Mouse (Mus musculus): ENCODE results near the gene Frs3.

DNA sequence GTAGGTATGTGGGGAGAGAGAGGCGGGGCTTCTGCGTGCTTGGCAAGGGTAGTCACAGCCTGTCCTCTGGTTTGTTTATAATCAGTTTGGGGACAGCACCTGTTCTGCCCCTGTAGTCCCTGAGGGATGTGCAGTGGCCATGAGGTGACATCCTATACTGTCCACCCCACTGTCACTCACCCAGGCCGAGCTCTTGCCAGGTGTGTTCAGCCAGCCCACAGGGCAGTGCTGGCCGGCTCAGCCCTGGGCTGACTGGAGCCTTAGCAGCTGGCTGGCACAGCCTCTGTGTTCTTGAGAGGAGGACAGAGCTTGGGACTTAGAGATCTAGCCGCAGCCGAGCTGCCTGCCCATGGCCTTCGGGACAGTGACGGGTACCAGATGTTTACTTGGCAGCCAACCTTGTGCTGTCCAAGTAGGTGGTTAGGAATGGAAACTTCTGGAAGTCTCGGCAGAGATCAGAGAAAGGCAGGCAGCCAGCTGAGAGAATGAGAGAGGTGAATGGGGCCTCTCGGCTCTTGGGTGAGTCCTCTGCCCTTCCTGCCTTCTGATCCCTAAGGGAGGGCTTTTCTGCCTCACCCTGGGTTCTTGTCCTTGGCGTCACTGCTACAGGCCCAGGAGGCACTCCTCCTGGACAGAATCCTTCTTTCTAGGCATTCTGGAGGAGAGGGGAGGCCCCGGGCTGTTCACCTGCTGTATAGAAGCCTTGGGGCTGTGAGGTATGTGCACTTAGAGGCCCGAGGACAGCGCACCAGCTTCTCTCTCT lies 60.1 kb downstream of the Frs3 start:
- no peak for TF ChIP-seq POU5F1 (IDR thresholded peaks at IDR 0.05; ENCODE audit: borderline replicate concordance, low read length)
- no peak for TF ChIP-seq CTCF (conservative IDR thresholded peaks at IDR 0.05; ENCODE audit: low read length)
- TF ChIP-seq NANOG (IDR thresholded peaks at IDR 0.05; ENCODE audit: borderline replicate concordance, low read length) = no peak

Measured in E14TG2a.4 (cell line).